Mouse (Mus musculus) MEL (cell line): ENCODE measurements around the gene Ppp6c.

Experiments
- CTCF ChIP-seq, 3 experiments: IDR thresholded peaks in 2 of 3; conservative IDR thresholded peaks in 1 of 3; 2 replicates each; pipeline ENCODE4 v1.5.1; 2011 to 2012; ENCODE audit warnings: low read length in 3 of 3, low read depth in 2 of 3, mild to moderate bottlenecking in 2 of 3, improper control_type of control experiment in 1 of 3, inconsistent platforms in 1 of 3, mixed read lengths in 1 of 3, moderate library complexity in 1 of 3; ENCODE audit not compliant: control insufficient read depth in 1 of 3, insufficient read depth in 1 of 3, poor library complexity in 1 of 3, severe bottlenecking in 1 of 3
- E2F4 ChIP-seq: IDR thresholded peaks from 2 replicates; pipeline ENCODE4 v1.6.1; 2011; ENCODE audit warnings: low read depth, low read length, improper control_type of control experiment, borderline replicate concordance
- EP300 ChIP-seq, 2 experiments: IDR thresholded peaks; 2 replicates each; pipeline ENCODE4 v1.6.1; 2011; ENCODE audit warnings: improper control_type of control experiment in 2 of 2, low read length in 2 of 2, low read depth in 1 of 2, mild to moderate bottlenecking in 1 of 2
- GATA1 ChIP-seq: IDR thresholded peaks from 2 replicates; pipeline ENCODE4 v1.6.1; 2011; ENCODE audit warnings: low read depth, low read length, improper control_type of control experiment
- MAFK ChIP-seq: IDR thresholded peaks from 2 replicates; pipeline ENCODE4 v1.6.1; 2011; ENCODE audit warnings: low read depth, mild to moderate bottlenecking, low read length, improper control_type of control experiment, borderline replicate concordance
- MAZ ChIP-seq: IDR thresholded peaks from 2 replicates; pipeline ENCODE4 v1.6.1; 2012; ENCODE audit warnings: low read depth, mild to moderate bottlenecking, inconsistent platforms, low read length, improper control_type of control experiment
- MEF2A ChIP-seq: IDR thresholded peaks from 2 replicates; pipeline ENCODE4 v1.6.1; 2014; ENCODE audit warnings: low read depth, mild to moderate bottlenecking, inconsistent platforms, low read length, improper control_type of control experiment; ENCODE audit not compliant: poor library complexity, insufficient replicate concordance, severe bottlenecking; ENCODE audit errors: extremely low read depth
- POLR2A ChIP-seq, 2 experiments: IDR thresholded peaks; 2 replicates each; pipeline ENCODE4 v1.6.1; 2011 to 2012; ENCODE audit warnings: low read length in 2 of 2, mild to moderate bottlenecking in 2 of 2, control low read depth in 1 of 2, improper control_type of control experiment in 1 of 2, low read depth in 1 of 2, moderate library complexity in 1 of 2; ENCODE audit not compliant: control insufficient read depth in 1 of 2, insufficient read depth in 1 of 2, poor library complexity in 1 of 2
- UBTF ChIP-seq: IDR thresholded peaks from 2 replicates; pipeline ENCODE4 v1.6.1; 2012; ENCODE audit warnings: low read depth, mild to moderate bottlenecking, inconsistent platforms, low read length, improper control_type of control experiment, moderate library complexity, borderline replicate concordance; ENCODE audit not compliant: insufficient read depth

DNA sequence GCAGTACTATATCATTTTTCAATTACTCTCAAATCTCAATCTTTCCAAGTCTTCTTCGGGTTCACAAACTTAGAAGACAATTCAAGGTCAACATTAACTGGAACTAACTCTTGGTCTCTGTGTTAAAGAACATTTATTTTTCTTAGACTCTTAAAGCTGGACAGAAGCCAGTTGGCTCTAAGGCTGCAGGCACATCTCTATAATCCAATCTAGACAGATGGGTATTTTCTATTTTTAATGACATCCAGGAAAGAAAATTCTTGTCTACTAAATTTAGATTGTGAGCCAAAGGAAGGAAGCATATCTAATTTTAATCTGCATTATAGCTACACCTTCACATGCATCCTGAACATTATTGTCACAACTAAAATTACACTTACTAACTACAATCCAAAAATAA lies 68.3 kb downstream of the Ppp6c start:
- TF ChIP-seq MEF2A (peak; percentile 86; the same call in 1 of the 2 replicates), POLR2A (IDR thresholded peaks at IDR 0.05; ENCODE audit: control insufficient read depth in 1 of 2, insufficient read depth in 1 of 2, low read depth in 1 of 2, low read length in 2 of 2, poor library complexity in 1 of 2) (no peak), CTCF (IDR thresholded peaks at IDR 0.05 in 2 of 3, conservative IDR thresholded peaks at IDR 0.05 in 1 of 3; ENCODE audit: control insufficient read depth in 1 of 3, insufficient read depth in 1 of 3, low read depth in 2 of 3, low read length in 3 of 3, poor library complexity in 1 of 3, severe bottlenecking in 1 of 3) (no peak), GATA1 (no peak), UBTF (no peak), MAFK (no peak), EP300 (IDR thresholded peaks at IDR 0.05; ENCODE audit: low read depth in 1 of 2, low read length in 2 of 2) (no peak), MAZ (no peak), E2F4 (no peak)
